Mouse (Mus musculus) liver, embryonic 14.5 days (tissue): ENCODE results near the gene Zfp113. TPM values are rescaled to one million over a fixed set of nuclear protein-coding genes. Genes with fewer than 3 reads are reported as not detected.

ENCODE experiments used
- ATAC-seq: fragments of 200-750 bp; cut with Nextera tagmentation; 2 replicates; pipeline ENCODE4 v1.8.0; 2017; ENCODE audit warnings: moderate number of reproducible peaks, mild to moderate bottlenecking, moderate library complexity; ENCODE audit not compliant: insufficient read depth
- DNase-seq, 3 experiments: peaks; one replicate each; pipeline ENCODE4 v3.0.0-alpha.2; 2012 to 2013; ENCODE audit warnings: low read depth in 3 of 3, low spot score in 3 of 3
- H3K27ac ChIP-seq: fragments of 300-500 bp; sonication (generic); 2 replicates; pipeline ENCODE4 v1.5.1; 2014; ENCODE audit warnings: moderate library complexity, mild to moderate bottlenecking, control low read depth, inconsistent platforms
- H3K27me3 ChIP-seq: fragments of 300-500 bp; sonication (generic); 2 replicates; pipeline ENCODE4 v1.6.1; 2014; ENCODE audit warnings: mild to moderate bottlenecking, low read length, moderate library complexity; ENCODE audit not compliant: control insufficient read depth, insufficient read depth
- H3K36me3 ChIP-seq: fragments of 300-500 bp; sonication (generic); replicated peaks from 2 replicates; pipeline ENCODE4 v1.6.1; 2014; ENCODE audit warnings: low read depth; ENCODE audit not compliant: control insufficient read depth, insufficient read depth
- H3K4me1 ChIP-seq, 2 experiments: fragments of 200-500 bp in 1 of 2; fragments of 300-500 bp in 1 of 2; sonication (generic) in 1 of 2; replicated peaks; 2 replicates each; pipeline ENCODE4 v1.6.1; 2012 to 2014; ENCODE audit warnings: antibody characterized with exemption in 1 of 2, inconsistent platforms in 1 of 2, low read length in 1 of 2; ENCODE audit not compliant: control insufficient read depth in 2 of 2, insufficient read depth in 2 of 2
- H3K4me2 ChIP-seq: fragments of 300-500 bp; sonication (generic); 2 replicates; pipeline ENCODE4 v1.6.1; 2014; ENCODE audit warnings: low read depth, mild to moderate bottlenecking, control low read depth, moderate library complexity
- H3K4me3 ChIP-seq, 2 experiments: fragments of 200-500 bp in 1 of 2; fragments of 300-500 bp in 1 of 2; sonication (generic) in 1 of 2; 2 replicates each; pipeline ENCODE4 v1.5.1; 2012 to 2014; ENCODE audit warnings: low read depth in 2 of 2, low read length in 2 of 2, mild to moderate bottlenecking in 2 of 2, control low read depth in 1 of 2, inconsistent platforms in 1 of 2, moderate library complexity in 1 of 2; ENCODE audit not compliant: insufficient read depth in 1 of 2
- H3K9ac ChIP-seq: fragments of 300-500 bp; sonication (generic); replicated peaks from 2 replicates; pipeline ENCODE4 v1.6.1; 2014; ENCODE audit warnings: mild to moderate bottlenecking, control low read depth, moderate library complexity
- H3K9me3 ChIP-seq: fragments of 300-500 bp; sonication (generic); 2 replicates; pipeline ENCODE4 v1.6.1; 2016; ENCODE audit warnings: low read length, mixed read lengths; ENCODE audit not compliant: control insufficient read depth
- CTCF ChIP-seq: IDR thresholded peaks from 2 replicates; pipeline ENCODE4 v1.5.1; 2016; ENCODE audit warnings: antibody characterized with exemption, low read depth, control low read depth
- EP300 ChIP-seq: IDR thresholded peaks from 2 replicates; pipeline ENCODE4 v1.6.1; 2016; ENCODE audit warnings: antibody characterized with exemption, low read depth
- WGBS: fragments of 180-500 bp; shearing (Covaris S2); extraction: QIAGEN DNeasy Blood & Tissue Kit; methylation state at CpG from one replicate; pipeline ENCODE4 v1.1.7; 2014; ENCODE audit not compliant: insufficient replicate concordance; 5-methylcytosine and 5-hydroxymethylcytosine counted together
- polyA plus RNA-seq, 2 experiments: library from polyadenylated mRNA; depleted of rRNA in 1 of 2; stranded (reverse) in 1 of 2; unstranded in 1 of 2; fragments of >200 nt; fragmentation: Nextera tagmentation in 1 of 2; extraction: Ambion mirVana in 1 of 2; gene quantifications; 2 replicates each; pipeline versions ENCODE4 v1.2.1 to v1.2.3; 2012 to 2014

The Zfp113 gene
- polyA plus RNA-seq (2012; rRNA removed) (0.81 and 1.4 TPM in 2 replicates), polyA plus RNA-seq (2014; fragmentation: Nextera tagmentation; extraction: Ambion mirVana) (2.6 and 2.7 TPM in 2 replicates)

DNA sequence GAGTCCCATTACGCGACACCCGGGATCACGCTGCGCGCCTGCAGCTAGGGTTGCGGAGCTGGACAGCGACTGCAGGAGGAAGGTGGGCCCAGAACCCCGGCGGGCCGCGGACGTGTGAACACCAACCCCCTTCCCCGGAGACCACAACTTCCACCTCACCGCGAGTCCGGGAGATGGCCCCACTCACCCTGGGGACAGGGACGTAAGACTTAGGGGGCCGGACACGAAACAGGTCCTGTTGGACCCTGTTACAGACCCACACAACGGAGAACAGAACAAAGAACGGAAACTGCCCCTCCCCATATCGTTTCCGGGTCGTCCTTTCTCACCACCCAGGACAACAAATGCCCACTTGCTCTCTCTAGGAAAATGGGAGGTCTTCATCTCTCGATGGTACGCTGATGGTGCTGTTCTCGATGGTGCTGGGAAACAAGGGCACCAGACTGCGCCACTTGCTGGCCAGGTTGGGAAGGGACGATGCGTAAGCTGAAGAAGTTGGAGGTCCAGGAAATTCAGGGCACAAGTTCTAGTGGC lies at the start of gene Zfp113:
Zfp113 (minus strand) TSS at position 302 of the 534 bp plus-strand sequence.
- Histone ChIP-seq H3K9me3 (no peaks in the 10 kb centered on the region), H3K4me2 (peak within 1 kb of the TSS; percentile 86), H3K4me1 (peaks cover 6% of the 10 kb centered on the region in 2 experiments), H3K27me3 (no peaks in the 10 kb centered on the region), H3K9ac (peak within 1 kb of the TSS; percentile 82), H3K4me3 (peak within 1 kb of the TSS; percentile 66 to 88), H3K27ac (peak within 1 kb of the TSS; percentile 19), H3K36me3 (peaks cover 4% of the 10 kb centered on the region)
- ATAC-seq: peak; percentile 95
- no peak for TF ChIP-seq EP300
- peak; percentile 99 for TF ChIP-seq CTCF
- peak; percentile 90 to 94 (median 91) for DNase-seq
- under 1% methylated on average over 31 of the region's 31 CpGs for WGBS

- no peak overlapping the region for H3K27ac ChIP-seq
- H3K9me3 ChIP-seq: no peaks in the 10 kb centered on the region; the same call in 1 of the 2 replicates
- WGBS: 60% methylated on average over 3 of the region's 3 CpGs
- no peaks in the 10 kb centered on the region for H3K27me3 ChIP-seq
- no peak overlapping the region for H3K9ac ChIP-seq
- no peak overlapping the region for H3K4me2 ChIP-seq
- no peaks in the 10 kb centered on the region for H3K4me1 ChIP-seq
- DNase-seq (no peak), ATAC-seq (no peak)
- no peaks in the 10 kb centered on the region for H3K36me3 ChIP-seq
- H3K4me3 ChIP-seq: no peak overlapping the region
- TF ChIP-seq EP300 (no peak), CTCF (no peak)
Observed at GRCm38 (mm10) chr5:138202086-138202485, 46.5 kb upstream of the Zfp113 start.

DNA sequence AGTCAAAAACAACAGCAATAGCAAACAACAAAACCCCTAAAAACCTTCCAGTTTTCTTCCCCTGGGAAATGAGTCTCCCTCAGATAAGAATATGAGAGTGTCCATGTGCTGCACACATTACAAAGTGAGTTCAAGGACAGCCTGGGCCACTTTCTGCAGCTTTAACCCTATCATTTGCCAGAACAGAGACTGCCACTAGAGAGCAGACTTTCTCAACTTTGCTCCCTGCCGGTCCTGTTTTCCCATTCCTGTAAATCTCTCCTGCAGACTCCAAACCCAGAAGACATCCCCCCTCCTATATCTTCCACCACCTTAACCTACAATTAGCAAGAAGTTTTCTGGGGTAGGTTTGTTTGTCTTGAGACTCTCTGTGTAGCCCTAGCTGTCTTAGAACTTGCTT lies 44.0 kb upstream of the Zfp113 start:
- no peak overlapping the region for H3K27ac ChIP-seq
- no peak for TF ChIP-seq EP300
- TF ChIP-seq CTCF: peak; percentile 39
- H3K4me2 ChIP-seq: no peak overlapping the region
- no peak overlapping the region for H3K9ac ChIP-seq
- no peaks in the 10 kb centered on the region for H3K27me3 ChIP-seq
- H3K36me3 ChIP-seq: no peaks in the 10 kb centered on the region
- ATAC-seq (no peak), DNase-seq (no peak)
- H3K4me3 ChIP-seq: no peak overlapping the region
- H3K9me3 ChIP-seq: no peaks in the 10 kb centered on the region; the same call in 1 of the 2 replicates
- 13% methylated on average over 1 of the region's 1 CpGs for WGBS
- H3K4me1 ChIP-seq: no peaks in the 10 kb centered on the region; a peak in 1 of 4 replicates

DNA sequence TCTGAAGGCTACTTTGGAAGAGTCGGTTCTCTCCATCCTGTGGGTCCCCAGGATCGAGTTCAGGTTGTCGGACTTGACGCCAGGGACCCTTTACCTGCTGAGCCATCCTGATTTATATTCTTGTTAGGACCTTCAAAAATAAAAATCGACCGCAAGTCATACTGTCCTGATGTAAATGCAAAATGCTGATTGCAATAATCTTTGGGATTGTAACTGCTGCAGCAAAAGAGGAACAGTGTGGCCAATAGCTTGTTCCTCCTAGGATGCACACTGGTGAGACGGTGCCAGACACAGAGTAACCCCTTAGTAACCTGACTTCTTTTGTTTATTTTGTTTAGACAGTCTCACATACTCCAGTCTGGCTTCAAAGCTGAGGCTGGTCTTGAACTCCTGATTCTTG lies 39.9 kb upstream of the Zfp113 start:
- ATAC-seq (no peak), DNase-seq (no peak)
- H3K4me3 ChIP-seq: peak overlapping the region in 1 of 2 experiments; percentile 74; a peak in 2 of 4 replicates
- H3K4me1 ChIP-seq: peaks cover 0 to 6% of the 10 kb centered on the region in 2 experiments; a peak in 3 of 4 replicates
- H3K9ac ChIP-seq: no peak overlapping the region
- no peak for TF ChIP-seq CTCF
- H3K27ac ChIP-seq: no peak overlapping the region
- H3K9me3 ChIP-seq: no peaks in the 10 kb centered on the region
- no peaks in the 10 kb centered on the region for H3K27me3 ChIP-seq
- H3K36me3 ChIP-seq: peaks cover 3% of the 10 kb centered on the region; the same call in 1 of the 2 replicates
- H3K4me2 ChIP-seq: peak overlapping the region; percentile 82
- WGBS: 60% methylated on average over 7 of the region's 7 CpGs

DNA sequence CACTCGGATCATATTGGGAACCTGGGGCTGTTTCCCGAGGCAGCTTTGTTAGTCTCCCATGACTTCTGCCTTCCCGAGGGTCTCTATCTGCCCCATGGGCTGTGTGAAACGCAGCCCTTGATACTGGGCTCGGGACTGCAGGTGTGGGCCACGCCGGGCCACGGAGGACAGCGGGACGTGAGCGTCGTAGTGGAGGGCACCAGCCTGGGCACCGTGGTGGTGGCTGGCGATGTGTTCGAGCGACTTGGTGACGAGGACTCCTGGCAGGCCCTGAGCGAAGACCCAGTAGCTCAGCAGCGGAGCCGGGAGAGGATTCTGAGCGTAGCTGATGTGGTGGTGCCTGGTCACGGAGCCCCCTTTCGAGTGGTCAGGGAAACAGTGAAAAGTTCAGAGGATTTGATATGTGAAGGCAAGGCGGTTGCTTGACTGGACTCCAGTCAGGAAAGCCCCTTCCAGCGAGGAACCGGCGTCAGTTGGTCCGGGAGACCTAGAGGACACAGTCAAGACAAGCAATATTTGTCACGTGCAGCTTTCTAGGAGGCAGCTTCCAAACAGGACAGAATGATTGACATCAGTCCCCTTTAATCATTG lies 39.3 kb upstream of the Zfp113 start:
- Histone ChIP-seq H3K4me1 (peaks cover 0 to 6% of the 10 kb centered on the region in 2 experiments; a peak in 3 of 4 replicates), H3K9me3 (no peaks in the 10 kb centered on the region), H3K27me3 (no peaks in the 10 kb centered on the region), H3K27ac (no peak overlapping the region; the same call in 1 of the 2 replicates), H3K36me3 (peaks cover 5% of the 10 kb centered on the region; the same call in 1 of the 2 replicates), H3K9ac (peak overlapping the region; percentile 83), H3K4me2 (peak overlapping the region; percentile 82), H3K4me3 (peak overlapping the region; percentile 74 to 81)
- DNase-seq (no peak), ATAC-seq (peak; percentile 56)
- 3% methylated on average over 29 of the region's 29 CpGs for WGBS
- TF ChIP-seq CTCF (no peak), EP300 (no peak)
